Mouse (Mus musculus) thymus, adult 2 months (tissue): ENCODE results near the gene Kin. TPM values are rescaled to one million over a fixed set of nuclear protein-coding genes. Genes with fewer than 3 reads are reported as not detected.
A peak's percentile ranks its signal among the peaks of the same experiment; 100 is the strongest.

Source experiments
- DNase-seq: peaks from one replicate; pipeline ENCODE4 v3.0.0; 2021
- H3K27ac ChIP-seq: fragments of 200-500 bp; 2 replicates; pipeline ENCODE4 v1.5.1; 2012; ENCODE audit warnings: low read length, control low read depth; ENCODE audit not compliant: control insufficient read depth, insufficient read depth
- H3K27me3 ChIP-seq: fragments of 200-500 bp; 2 replicates; pipeline ENCODE4 v1.6.1; 2012; ENCODE audit warnings: mild to moderate bottlenecking, low read length, moderate library complexity, mixed read lengths; ENCODE audit not compliant: control insufficient read depth, insufficient read depth
- H3K36me3 ChIP-seq: fragments of 200-500 bp; 2 replicates; pipeline ENCODE4 v1.6.1; 2012; ENCODE audit warnings: mild to moderate bottlenecking, low read length, moderate library complexity; ENCODE audit not compliant: control insufficient read depth, insufficient read depth
- H3K4me1 ChIP-seq: fragments of 200-500 bp; replicated peaks from 2 replicates; pipeline ENCODE4 v1.6.1; 2012; ENCODE audit warnings: low read length; ENCODE audit not compliant: control insufficient read depth, insufficient read depth
- H3K4me3 ChIP-seq: fragments of 200-500 bp; 2 replicates; pipeline ENCODE4 v1.5.1; 2012; ENCODE audit warnings: mild to moderate bottlenecking, low read length, control low read depth, moderate library complexity; ENCODE audit not compliant: control insufficient read depth, insufficient read depth
- CTCF ChIP-seq: fragments of 200-500 bp; IDR thresholded peaks from 2 replicates; pipeline ENCODE4 v1.5.1; 2012; ENCODE audit warnings: mild to moderate bottlenecking, control low read depth, low read length, moderate library complexity, borderline replicate concordance; ENCODE audit not compliant: control insufficient read depth, poor library complexity, insufficient read depth; ENCODE audit errors: extremely low read depth
- POLR2A ChIP-seq: fragments of 200-500 bp; IDR thresholded peaks from 2 replicates; pipeline ENCODE4 v1.6.1; 2012; ENCODE audit warnings: mild to moderate bottlenecking, low read length, control low read depth, moderate library complexity; ENCODE audit not compliant: control insufficient read depth, poor library complexity, insufficient read depth; ENCODE audit errors: extremely low read depth
- WGBS: fragments of 180-500 bp; shearing (Covaris S2); methylation state at CpG from one replicate; pipeline ENCODE4 v1.1.7; 2018; 5-methylcytosine and 5-hydroxymethylcytosine counted together
- polyA plus RNA-seq: library from polyadenylated mRNA; depleted of rRNA; stranded (reverse); fragments of >200 nt; gene quantifications from 2 replicates; pipeline ENCODE4 v1.2.3, GENCODE M21; 2012

Kin gene
- polyA plus RNA-seq, 1 experiment, result 6.9 TPM

- TF ChIP-seq CTCF (no peak), POLR2A (no peak)
- H3K27me3 ChIP-seq, result no peaks in the 10 kb centered on the region
- no peak overlapping the region for H3K4me3 ChIP-seq
- 8% methylated on average over 1 of the region's 1 CpGs for WGBS
- H3K36me3 ChIP-seq, result peaks cover 10% of the 10 kb centered on the region
- H3K27ac ChIP-seq, result no peak overlapping the region
- DNase-seq, result no peak
- peaks cover 10% of the 10 kb centered on the region for H3K4me1 ChIP-seq
These were observed 2.3 kb downstream of the Kin start for GRCm38 (mm10) chr2:10082737-10083136.

DNA sequence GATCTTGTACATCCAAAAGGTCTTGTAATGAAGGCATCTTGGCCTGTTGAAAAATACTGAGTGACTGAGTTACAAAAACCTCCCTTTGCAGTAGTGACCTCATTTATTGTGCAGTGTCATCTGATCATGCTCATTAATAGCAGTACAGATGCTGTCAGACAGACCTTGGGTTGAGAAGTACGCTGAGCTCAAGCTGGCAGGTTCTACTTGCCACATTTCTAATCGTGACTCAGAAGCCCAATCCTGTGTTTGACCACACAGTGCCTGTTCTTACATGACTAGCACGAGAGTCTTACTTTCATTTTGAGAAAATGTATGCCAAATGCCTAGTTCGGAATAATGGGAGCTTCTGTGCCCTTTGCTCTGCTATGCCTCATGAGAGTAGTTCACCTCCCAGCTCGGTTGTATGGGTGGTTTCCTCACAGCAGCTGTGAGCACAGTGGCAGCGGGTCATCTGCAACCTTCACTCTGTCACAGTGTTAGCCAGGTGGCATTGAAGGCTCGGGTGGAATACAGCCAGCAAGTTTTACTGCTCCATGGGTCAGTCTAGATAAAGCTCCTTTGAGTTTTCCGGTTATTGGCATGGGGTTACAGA, 7.0 kb downstream of the Kin start:
- Histone ChIP-seq H3K36me3 (peaks cover 42% of the 10 kb centered on the region), H3K27ac (no peak overlapping the region), H3K4me3 (no peak overlapping the region), H3K4me1 (peaks cover 4% of the 10 kb centered on the region), H3K27me3 (no peaks in the 10 kb centered on the region)
- 88% methylated on average over 8 of the region's 8 CpGs for WGBS
- DNase-seq, result no peak
- TF ChIP-seq CTCF (no peak), POLR2A (no peak)

GRCm38 (mm10) chr2:10094327-10095100, 14.1 kb downstream of the Kin start:
- H3K4me3 ChIP-seq, result no peak overlapping the region
- H3K36me3 ChIP-seq, result peaks cover 36% of the 10 kb centered on the region
- DNase-seq, result no peak
- H3K4me1 ChIP-seq, result no peaks in the 10 kb centered on the region
- WGBS, result 97% methylated on average over 14 of the region's 14 CpGs
- no peak for TF ChIP-seq POLR2A
- no peak for TF ChIP-seq CTCF
- no peaks in the 10 kb centered on the region for H3K27me3 ChIP-seq
- H3K27ac ChIP-seq, result no peak overlapping the region

DNA sequence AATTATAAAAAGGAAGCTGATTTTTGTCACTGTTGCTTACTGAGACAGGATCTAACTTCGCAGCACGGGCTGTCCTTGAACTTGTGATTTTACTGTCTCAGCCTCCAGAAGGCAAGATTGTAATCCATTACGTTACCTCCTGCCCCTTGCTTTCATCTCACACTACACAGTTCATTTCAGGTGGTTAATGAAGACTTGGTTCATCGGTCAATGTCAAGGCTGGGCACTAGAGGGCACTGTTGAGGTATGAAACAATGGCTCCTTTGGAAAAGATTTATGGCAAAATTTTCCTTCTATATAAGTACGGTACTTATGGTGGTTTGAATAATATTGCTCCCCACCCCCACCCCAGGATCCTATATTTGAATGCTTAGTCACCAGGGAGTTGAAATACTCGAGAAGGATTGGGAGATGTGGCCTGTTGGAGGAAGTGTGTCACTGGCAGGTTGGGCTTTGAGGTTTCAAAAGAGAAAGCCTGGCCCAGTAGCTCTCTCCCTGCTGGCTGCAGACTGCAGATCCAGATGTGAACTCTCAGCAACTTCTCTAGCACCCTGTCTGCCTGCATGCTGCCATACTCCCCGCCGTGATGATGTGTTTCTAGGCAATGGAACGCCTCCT, 18.3 kb downstream of the Kin start:
- H3K4me3 ChIP-seq, result no peak overlapping the region
- WGBS, result 54% methylated on average over 9 of the region's 9 CpGs
- peak; percentile 34 for DNase-seq

GRCm38 (mm10) chr2:10100471-10100870, 20.1 kb downstream of the Kin start:
- WGBS, result 90% methylated on average over 2 of the region's 2 CpGs
- TF ChIP-seq CTCF (no peak), POLR2A (no peak)
- no peak overlapping the region for H3K4me3 ChIP-seq
- H3K36me3 ChIP-seq, result no peaks in the 10 kb centered on the region
- no peaks in the 10 kb centered on the region for H3K27me3 ChIP-seq
- no peaks in the 10 kb centered on the region for H3K4me1 ChIP-seq
- no peak overlapping the region for H3K27ac ChIP-seq
- DNase-seq, result no peak

More for the DNA sequence above, 18.3 kb downstream of the Kin start:
- no peak overlapping the region for H3K27ac ChIP-seq
- no peaks in the 10 kb centered on the region for H3K36me3 ChIP-seq
- H3K4me1 ChIP-seq, result no peaks in the 10 kb centered on the region
- TF ChIP-seq POLR2A (no peak), CTCF (no peak)
- no peaks in the 10 kb centered on the region for H3K27me3 ChIP-seq

DNA sequence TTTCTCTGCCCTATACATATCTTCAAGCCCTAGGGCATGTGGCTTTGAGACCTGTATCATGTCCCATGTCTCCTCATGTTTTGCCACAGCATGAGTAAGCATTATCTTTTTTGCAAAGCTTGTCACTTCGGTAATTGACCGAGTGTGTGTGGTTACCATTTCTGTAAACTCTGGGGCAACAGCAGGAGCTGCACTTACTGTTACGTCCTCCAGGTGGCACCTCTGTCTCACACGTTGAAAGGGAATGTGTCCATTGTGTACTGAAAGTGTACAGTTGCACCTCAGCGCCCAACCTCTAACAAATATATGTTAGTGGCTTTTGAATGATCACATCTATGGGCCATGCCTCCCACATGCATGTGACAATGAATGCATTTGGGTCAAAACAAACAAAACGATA, 20.8 kb downstream of the Kin start:
- H3K36me3 ChIP-seq, result no peaks in the 10 kb centered on the region
- no peak for TF ChIP-seq POLR2A
- TF ChIP-seq CTCF, result no peak
- peak; percentile 45 for DNase-seq

More for the DNA sequence above, 20.8 kb downstream of the Kin start:
- WGBS, result 19% methylated on average over 6 of the region's 6 CpGs
- Histone ChIP-seq H3K4me1 (no peaks in the 10 kb centered on the region), H3K27me3 (no peaks in the 10 kb centered on the region), H3K27ac (no peak overlapping the region), H3K4me3 (no peak overlapping the region)
